Mouse (Mus musculus) megakaryocyte, embryonic 14.5 days (primary cell): Measurements from ENCODE around the gene Aebp1.

ENCODE experiments used
- FLI1 ChIP-seq: IDR thresholded peaks from 2 replicates; pipeline ENCODE4 v1.6.1; 2012; ENCODE audit warnings: low read length, inconsistent platforms, mixed read lengths
- GATA1 ChIP-seq: IDR thresholded peaks from 3 replicates; pipeline ENCODE4 v1.6.1; 2012; ENCODE audit warnings: mixed read lengths, low read length, inconsistent platforms, borderline replicate concordance

- TF ChIP-seq GATA1 (no peak), FLI1 (no peak)
Observed at GRCm38 (mm10) chr11:5892810-5893368, 31.1 kb downstream of the Aebp1 start.
